Mouse (Mus musculus): ENCODE measurements around the gene Isoc2b.

Isoc2b gene

DNA sequence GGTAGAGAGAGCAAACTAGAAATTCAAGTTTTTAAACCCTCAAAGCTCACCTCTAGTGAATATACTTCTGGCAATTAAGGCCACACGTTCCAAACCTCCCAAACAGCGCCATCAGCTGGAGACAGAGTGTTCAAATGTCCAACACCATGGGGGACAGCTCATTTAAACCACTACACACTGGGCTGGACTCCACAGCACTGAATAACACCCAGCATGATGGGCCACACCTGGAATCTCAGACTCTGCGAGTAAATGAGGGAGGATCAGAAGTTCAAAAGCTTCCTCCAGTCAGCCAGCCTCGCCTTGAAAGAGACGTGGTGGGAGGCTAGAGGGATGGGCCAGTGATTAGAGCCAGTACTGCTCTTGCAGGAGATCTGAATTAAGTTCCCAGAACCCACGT lies at the start of gene Isoc2b:
Gene Isoc2b (minus strand): TSS at position 126 of the 400 bp plus-strand sequence.
- no peak for DNase-seq

- no peak for DNase-seq
Observed at GRCm38 (mm10) chr7:4919096-4919495, 49.0 kb upstream of the Isoc2b start.

DNA sequence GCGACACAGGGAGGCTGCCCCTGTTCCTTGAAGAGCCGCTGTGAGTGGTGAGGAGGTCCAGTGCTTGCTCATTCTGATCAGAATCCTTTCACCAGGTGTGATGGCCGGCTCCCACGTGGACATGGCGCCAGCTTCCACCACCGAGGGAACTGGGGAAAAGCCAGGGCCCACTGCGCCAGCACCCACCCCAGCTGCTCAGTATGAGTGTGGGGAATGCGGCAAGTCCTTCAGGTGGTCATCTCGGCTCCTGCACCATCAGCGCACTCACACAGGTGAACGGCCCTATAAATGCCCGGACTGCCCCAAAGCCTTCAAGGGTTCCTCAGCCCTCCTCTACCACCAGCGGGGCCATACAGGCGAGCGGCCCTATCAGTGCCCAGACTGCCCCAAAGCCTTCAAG lies 48.6 kb upstream of the Isoc2b start:
- no peak for DNase-seq

DNA sequence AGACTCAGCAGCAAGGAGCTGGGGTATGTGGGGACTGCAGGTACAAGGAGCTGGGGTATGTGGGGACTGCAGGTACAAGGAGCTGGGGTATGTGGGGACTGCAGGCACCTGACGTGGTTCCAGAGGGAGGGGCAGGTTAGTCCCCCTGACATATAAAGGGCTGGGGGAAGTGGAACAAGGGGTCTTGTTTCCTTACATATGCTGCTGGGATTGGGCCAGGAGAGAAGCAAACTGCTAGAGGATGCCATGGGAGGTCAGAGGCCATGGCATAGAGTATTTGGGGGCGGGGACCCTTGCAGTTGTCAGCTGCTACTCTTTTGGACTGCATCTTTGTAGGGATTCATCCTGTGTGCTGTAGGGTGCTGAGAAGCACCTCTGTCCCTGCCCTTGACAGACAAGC lies 47.4 kb upstream of the Isoc2b start:
- no peak for DNase-seq

DNA sequence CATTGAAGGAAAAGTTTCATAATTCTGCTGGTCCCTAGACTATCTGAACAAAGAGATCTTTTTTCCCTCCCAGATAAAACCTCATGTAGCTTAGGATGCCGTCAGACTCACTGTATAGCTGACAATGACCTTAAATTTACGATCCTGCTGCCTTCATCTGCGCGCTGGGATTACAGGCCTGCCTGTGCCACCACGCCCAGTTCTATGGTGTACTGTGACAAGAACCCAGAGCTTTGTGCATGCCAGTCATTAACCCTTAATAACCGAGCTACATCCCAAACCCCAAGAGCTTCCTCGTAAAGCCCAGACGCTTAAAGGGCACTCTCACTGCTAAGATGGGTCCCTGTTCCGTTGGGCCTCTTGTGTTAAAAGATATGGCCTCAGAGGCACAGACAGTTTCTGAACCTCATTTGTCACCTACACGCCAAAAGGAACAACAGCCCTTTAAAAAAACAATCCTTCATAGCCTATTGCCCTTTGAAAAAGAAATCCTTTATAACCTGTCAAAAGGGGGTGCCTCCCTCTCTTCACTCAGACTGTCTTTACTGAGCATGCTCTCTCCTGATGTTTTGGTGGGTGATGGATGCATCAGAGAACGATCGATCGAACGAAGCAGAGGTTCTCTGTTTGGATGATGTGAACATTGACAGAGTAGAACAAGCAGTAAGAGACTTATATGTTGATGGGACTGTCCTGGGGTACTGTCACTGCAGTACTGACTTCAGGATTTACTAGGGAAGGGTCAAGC lies 45.8 kb upstream of the Isoc2b start:
- DNase-seq = no peak

DNA sequence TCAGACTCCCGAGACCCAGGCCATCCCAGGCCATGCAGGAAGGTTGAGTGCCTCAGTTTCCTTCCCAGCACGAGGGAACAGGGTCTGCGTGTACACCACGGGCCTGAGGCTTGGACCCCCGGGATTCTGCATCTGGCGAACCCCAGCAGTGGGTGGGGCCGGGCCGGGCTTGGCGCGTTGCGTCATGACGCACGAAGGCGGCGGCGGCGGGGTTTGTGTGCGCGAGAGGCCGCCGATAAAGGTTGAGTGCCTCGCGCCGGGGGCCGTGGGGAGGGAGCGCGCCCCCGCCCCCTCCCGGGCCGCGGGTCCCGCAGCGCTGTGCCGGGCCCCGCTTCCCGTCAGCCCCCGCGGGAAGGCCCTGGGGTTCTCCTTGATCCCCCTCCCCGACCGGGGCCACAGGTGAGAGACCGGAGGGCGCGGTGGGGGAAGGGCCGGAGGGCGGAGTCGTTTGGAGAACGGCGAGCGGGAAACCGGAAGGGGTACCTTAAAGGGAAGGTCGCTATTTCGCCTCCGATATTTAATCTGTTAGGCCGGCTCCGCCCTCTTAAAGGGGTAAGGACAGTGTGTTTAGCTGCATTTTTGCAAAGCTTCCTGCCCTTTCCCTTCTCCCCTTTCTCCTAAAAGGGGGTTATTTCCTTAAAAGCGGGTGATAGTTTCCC lies 45.1 kb upstream of the Isoc2b start, which contains the start of gene Zfp628:
Gene Zfp628 (plus strand): TSS at position 211 of the 659 bp plus-strand sequence.
- peak; percentile 97 for DNase-seq

GRCm38 (mm10) chr7:4912248-4912647 lies 42.2 kb upstream of the Isoc2b start:
- no peak for DNase-seq

GRCm38 (mm10) chr7:4911561-4911960 lies 41.5 kb upstream of the Isoc2b start:
- peak; percentile 58 for DNase-seq

GRCm38 (mm10) chr7:4906466-4906950 lies 36.5 kb upstream of the Isoc2b start, which contains the start of gene Gm36210:
Gene Gm36210, minus strand, starts transcription at chr7:4906516.
- no peak for DNase-seq

DNA sequence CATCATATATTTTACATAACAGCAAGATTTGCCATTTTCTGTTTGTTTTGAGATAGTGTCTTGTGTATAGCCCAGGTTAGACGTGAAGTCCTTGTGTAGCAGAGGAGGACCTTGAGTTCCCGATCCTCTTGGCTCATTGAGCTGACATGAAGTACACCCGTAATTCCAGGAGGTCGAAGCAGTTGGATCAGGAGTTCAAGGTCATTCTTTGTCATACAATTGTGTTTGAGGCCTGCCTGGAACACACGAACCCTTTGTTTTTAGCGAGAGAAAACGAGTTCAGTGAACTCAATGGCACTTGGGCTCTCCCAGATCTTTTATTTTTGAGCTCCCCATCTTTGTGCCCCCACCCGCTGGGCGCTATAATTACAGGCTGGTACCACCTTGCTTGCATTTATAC lies 32.3 kb upstream of the Isoc2b start:
- no peak for DNase-seq

DNA sequence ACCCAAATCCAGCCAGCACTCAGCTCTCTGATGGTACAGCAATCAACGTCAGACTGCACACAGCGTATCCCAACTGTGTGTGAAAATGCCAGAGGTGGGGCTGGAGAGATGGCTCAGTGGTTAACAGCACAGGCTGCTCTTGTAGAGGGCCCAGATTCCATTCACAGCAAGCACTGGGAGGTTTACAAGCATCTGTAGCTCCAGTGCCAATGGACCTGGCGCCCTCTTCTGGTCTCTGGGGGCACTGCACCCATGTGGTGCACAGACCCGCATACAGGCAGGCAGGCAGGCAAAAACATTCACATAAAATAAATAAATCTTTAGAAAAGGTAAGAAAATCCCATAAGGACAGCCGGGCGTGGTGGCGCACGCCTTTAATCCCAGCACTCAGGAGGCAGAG lies 31.1 kb upstream of the Isoc2b start:
- no peak for DNase-seq

DNA sequence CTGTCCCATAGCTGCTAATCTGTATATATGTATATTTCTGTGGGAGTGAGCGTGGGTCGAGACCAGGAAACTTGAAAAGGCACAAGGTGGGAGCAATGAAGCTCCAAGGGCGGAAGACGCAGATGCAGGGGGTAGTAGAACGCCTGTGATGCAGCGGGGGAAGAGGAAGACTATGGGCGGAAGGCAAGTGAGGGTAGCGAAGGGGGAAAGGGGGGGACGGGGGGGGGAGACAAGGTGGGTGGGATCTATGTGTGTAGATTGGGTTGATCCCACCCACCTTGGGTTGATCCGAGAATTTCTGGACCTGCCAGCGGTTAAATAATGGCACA lies 30.4 kb upstream of the Isoc2b start:
- no peak for DNase-seq

GRCm38 (mm10) chr7:4899649-4900522 lies 29.8 kb upstream of the Isoc2b start:
- DNase-seq = no peak

DNA sequence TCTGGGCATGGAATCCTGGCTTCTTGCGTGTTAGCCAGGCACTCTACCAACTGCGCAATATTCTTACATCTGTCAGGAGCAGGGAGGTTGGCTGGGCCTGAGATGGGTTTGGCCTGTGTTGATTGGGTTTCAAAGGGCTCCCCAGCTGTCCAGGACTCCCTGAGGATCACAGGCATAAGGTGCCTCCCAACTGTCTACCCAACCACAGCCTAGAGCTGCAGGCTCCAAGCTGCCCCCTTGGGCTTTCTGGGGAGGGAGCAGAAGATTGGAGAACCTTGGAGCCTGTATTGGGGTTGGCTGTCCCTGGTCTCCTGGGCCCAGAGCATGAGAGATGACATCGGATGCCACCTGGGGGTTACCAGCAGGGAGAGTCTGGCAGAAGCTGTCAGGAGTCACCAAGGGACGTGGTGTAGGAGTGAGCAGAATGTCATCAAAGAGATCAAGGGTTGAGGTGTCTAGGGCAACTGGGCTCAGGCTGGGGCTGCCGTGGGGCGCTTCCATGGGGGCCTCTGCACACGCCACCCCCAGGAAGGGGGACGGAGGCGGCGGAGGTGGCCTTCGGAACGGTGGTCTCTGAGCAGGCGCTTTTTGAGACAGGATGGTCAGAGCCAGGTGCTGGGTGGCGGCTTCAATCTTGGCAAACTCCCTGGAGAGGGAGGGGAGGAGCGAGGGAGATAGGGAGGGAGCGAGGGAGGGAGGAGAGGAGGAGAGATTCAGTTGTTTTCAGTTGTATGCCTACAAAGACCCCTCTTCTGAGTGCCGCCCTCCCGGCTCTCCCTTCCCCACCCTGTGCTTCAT lies 29.0 kb upstream of the Isoc2b start:
- no peak for DNase-seq

GRCm38 (mm10) chr7:4895186-4895585 lies 25.1 kb upstream of the Isoc2b start:
- no peak for DNase-seq

- no peak for DNase-seq
Observed at GRCm38 (mm10) chr7:4886680-4887079, 16.6 kb upstream of the Isoc2b start.

GRCm38 (mm10) chr7:4879036-4879435 lies 9.0 kb upstream of the Isoc2b start:
- peak; percentile 72 for DNase-seq

GRCm38 (mm10) chr7:4878186-4878585 lies 8.1 kb upstream of the Isoc2b start:
- DNase-seq = peak; percentile 73

DNA sequence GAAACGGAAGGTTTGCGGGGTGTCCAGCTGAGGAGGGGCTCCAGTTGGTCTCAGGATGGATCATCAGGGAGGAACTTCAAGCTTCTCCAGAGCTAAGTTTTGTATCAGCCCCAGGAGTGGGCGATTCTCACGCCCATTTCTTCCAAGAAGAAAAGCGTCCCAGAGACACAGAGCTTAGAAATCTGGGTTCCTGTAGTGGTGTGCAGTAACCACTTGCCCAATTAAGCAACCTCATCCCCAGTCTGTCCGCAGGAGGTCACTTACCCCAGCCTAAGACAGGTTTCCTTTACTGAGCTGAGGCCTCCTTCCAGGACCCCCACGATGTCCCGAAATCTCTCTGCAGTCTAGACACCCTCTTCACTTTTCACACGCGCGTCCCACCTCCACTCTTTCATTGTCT lies 7.2 kb upstream of the Isoc2b start:
- DNase-seq = no peak

DNA sequence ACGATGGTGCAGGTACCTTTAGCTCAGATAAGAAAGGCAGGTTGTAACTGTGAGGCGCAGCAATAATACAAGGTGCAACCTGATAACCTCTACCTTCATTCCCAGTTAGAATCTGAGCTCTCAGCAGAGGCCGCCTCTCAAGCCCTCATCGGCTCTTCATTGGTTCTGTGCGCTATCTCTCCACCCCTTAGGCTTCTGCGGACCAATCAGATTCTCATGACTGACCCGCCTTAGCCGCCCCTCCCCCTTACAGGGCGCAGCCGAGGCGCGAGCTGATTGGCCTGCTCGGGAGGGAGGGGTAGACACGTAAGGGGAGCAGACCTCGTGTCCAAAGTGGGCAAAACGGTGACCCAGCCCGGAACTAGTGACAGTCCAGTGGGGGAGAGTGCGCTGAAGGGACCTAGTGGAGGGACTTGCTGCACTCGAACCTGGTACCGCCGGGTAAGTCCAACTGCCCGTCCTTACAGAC lies 6.7 kb upstream of the Isoc2b start, which contains the start of gene Isoc2a:
Gene Isoc2a (plus strand): TSS at position 401 of the 469 bp plus-strand sequence.
- DNase-seq = peak; percentile 96

GRCm38 (mm10) chr7:4866631-4867180 lies 3.4 kb downstream of the Isoc2b start:
- DNase-seq = no peak

Data from kidney, adult 9 months (tissue).